Mouse (Mus musculus) embryonic facial prominence, embryonic 11.5 days (tissue): ENCODE data around the gene Rnf151. TPM values are rescaled to one million over a fixed set of nuclear protein-coding genes. Genes with fewer than 3 reads are reported as not detected.

Source experiments
- ATAC-seq: fragments of 200-750 bp; cut with Nextera tagmentation; replicated peaks from 2 replicates; pipeline ENCODE4 v1.8.0; 2017; ENCODE audit warnings: low read depth; ENCODE audit not compliant: insufficient number of reproducible peaks, low FRiP score, low TSS enrichment
- DNase-seq: peaks from one replicate; pipeline ENCODE4 v3.0.0-alpha.2; 2015; ENCODE audit warnings: low spot score
- H3K27ac ChIP-seq: fragments of 300-500 bp; sonication (generic); replicated peaks from 2 replicates; pipeline ENCODE4 v1.5.1; 2014; ENCODE audit warnings: mild to moderate bottlenecking, low read depth, low read length, control low read depth
- H3K27me3 ChIP-seq: fragments of 300-500 bp; sonication (generic); 2 replicates; pipeline ENCODE4 v1.6.1; 2014; ENCODE audit warnings: mild to moderate bottlenecking, low read length, moderate library complexity, mixed read lengths; ENCODE audit not compliant: control insufficient read depth, insufficient read depth
- H3K36me3 ChIP-seq: fragments of 300-500 bp; sonication (generic); replicated peaks from 2 replicates; pipeline ENCODE4 v1.6.1; 2014; ENCODE audit warnings: low read depth, mild to moderate bottlenecking, low read length, moderate library complexity, mixed read lengths; ENCODE audit not compliant: control insufficient read depth, insufficient read depth
- H3K4me1 ChIP-seq: fragments of 300-500 bp; sonication (generic); 2 replicates; pipeline ENCODE4 v1.6.1; 2014; ENCODE audit warnings: low read length, mixed read lengths; ENCODE audit not compliant: control insufficient read depth, insufficient read depth
- H3K4me2 ChIP-seq: fragments of 300-500 bp; sonication (generic); 2 replicates; pipeline ENCODE4 v1.6.1; 2014; ENCODE audit warnings: low read depth, mild to moderate bottlenecking, control low read depth, low read length, moderate library complexity
- H3K4me3 ChIP-seq: fragments of 300-500 bp; sonication (generic); 2 replicates; pipeline ENCODE4 v1.5.1; 2014; ENCODE audit warnings: low read depth, low read length, control low read depth
- H3K9ac ChIP-seq: fragments of 300-500 bp; sonication (generic); replicated peaks from 2 replicates; pipeline ENCODE4 v1.6.1; 2014; ENCODE audit warnings: mild to moderate bottlenecking, control low read depth, low read length
- H3K9me3 ChIP-seq: fragments of 300-500 bp; sonication (generic); replicated peaks from 2 replicates; pipeline ENCODE4 v1.6.1; 2016; ENCODE audit warnings: mild to moderate bottlenecking, low read length, inconsistent platforms, mixed read lengths; ENCODE audit not compliant: control insufficient read depth
- WGBS: fragments of 180-500 bp; shearing (Covaris S2); extraction: QIAGEN DNeasy Blood & Tissue Kit; methylation state at CpG from one replicate; pipeline ENCODE4 v1.1.7; 2014; 5-methylcytosine and 5-hydroxymethylcytosine counted together
- polyA plus RNA-seq: library from polyadenylated mRNA; unstranded; fragments of >200 nt; fragmentation: Nextera tagmentation; extraction: Ambion mirVana; gene quantifications from 2 replicates; pipeline ENCODE4 v1.2.1, GENCODE M21; 2014

Rnf151 gene
- polyA plus RNA-seq, 1 experiment from 2014 or later = 0.18 TPM

GRCm38 (mm10) chr17:24695326-24696010 lies 22.4 kb downstream of the Rnf151 start:
- WGBS = 8% methylated on average over 46 of the region's 51 CpGs
- DNase-seq (no peak), ATAC-seq (peak; percentile 31)
- Histone ChIP-seq H3K27ac (peak overlapping the region; percentile 78), H3K36me3 (peaks cover 8% of the 10 kb centered on the region), H3K4me1 (no peaks in the 10 kb centered on the region; the same call in 1 of the 2 replicates), H3K9me3 (no peaks in the 10 kb centered on the region), H3K4me3 (peak overlapping the region; percentile 81), H3K4me2 (peak overlapping the region; percentile 76), H3K9ac (peak overlapping the region; percentile 92), H3K27me3 (peaks cover 2% of the 10 kb centered on the region)

GRCm38 (mm10) chr17:24692385-24692784 lies 25.5 kb downstream of the Rnf151 start:
- Histone ChIP-seq H3K36me3 (peaks cover 8% of the 10 kb centered on the region), H3K9me3 (no peaks in the 10 kb centered on the region), H3K4me3 (no peak overlapping the region), H3K27me3 (peaks cover 33% of the 10 kb centered on the region), H3K9ac (no peak overlapping the region), H3K27ac (no peak overlapping the region), H3K4me2 (no peak overlapping the region), H3K4me1 (peaks cover under 1% of the 10 kb centered on the region)
- DNase-seq (no peak), ATAC-seq (no peak)
- 82% methylated on average over 5 of the region's 5 CpGs for WGBS

- DNase-seq (peak; percentile 54), ATAC-seq (no peak)
- WGBS = under 1% methylated on average over 51 of the region's 55 CpGs
- Histone ChIP-seq H3K4me2 (peak within 1 kb of the TSS; percentile 93), H3K4me3 (peak within 1 kb of the TSS; percentile 65), H3K9ac (peak within 1 kb of the TSS; percentile 63), H3K9me3 (no peaks in the 10 kb centered on the region), H3K4me1 (peaks cover 4% of the 10 kb centered on the region), H3K27me3 (peaks cover 36% of the 10 kb centered on the region), H3K36me3 (peaks cover 8% of the 10 kb centered on the region), H3K27ac (no peak within 1 kb of the TSS)
Measured at GRCm38 (mm10) chr17:24689251-24690081, 28.4 kb downstream of the Rnf151 start, which contains the start of gene Syngr3. Syngr3 (minus strand) TSS chr17:24689955.

GRCm38 (mm10) chr17:24687599-24687998 lies 30.3 kb downstream of the Rnf151 start:
- ATAC-seq (no peak), DNase-seq (no peak)
- H3K36me3 ChIP-seq = peaks cover 4% of the 10 kb centered on the region; the same call in 1 of the 2 replicates
- H3K4me3 ChIP-seq = peak overlapping the region; percentile 25
- H3K27ac ChIP-seq = no peak overlapping the region
- H3K9ac ChIP-seq = peak overlapping the region; percentile 32; the same call in 1 of the 2 replicates
- H3K4me1 ChIP-seq = peaks cover 4% of the 10 kb centered on the region
- WGBS = 15% methylated on average over 23 of the region's 23 CpGs
- peak overlapping the region; percentile 48 for H3K4me2 ChIP-seq
- H3K9me3 ChIP-seq = no peaks in the 10 kb centered on the region
- peaks cover 36% of the 10 kb centered on the region for H3K27me3 ChIP-seq

GRCm38 (mm10) chr17:24687146-24687595 lies 30.7 kb downstream of the Rnf151 start:
- Histone ChIP-seq H3K4me1 (peaks cover 4% of the 10 kb centered on the region), H3K36me3 (peaks cover under 1% of the 10 kb centered on the region), H3K27ac (no peak overlapping the region), H3K9me3 (no peaks in the 10 kb centered on the region), H3K27me3 (peaks cover 36% of the 10 kb centered on the region), H3K4me2 (peak overlapping the region; percentile 48), H3K9ac (peak overlapping the region; percentile 32; the same call in 1 of the 2 replicates), H3K4me3 (peak overlapping the region; percentile 25)
- ATAC-seq (no peak), DNase-seq (peak; percentile 33)
- 2% methylated on average over 24 of the region's 25 CpGs for WGBS

- H3K9me3 ChIP-seq = no peaks in the 10 kb centered on the region
- H3K27me3 ChIP-seq = peaks cover 36% of the 10 kb centered on the region
- no peaks in the 10 kb centered on the region; the same call in 1 of the 2 replicates for H3K36me3 ChIP-seq
- no peak overlapping the region for H3K4me3 ChIP-seq
- H3K9ac ChIP-seq = no peak overlapping the region
- ATAC-seq (peak; percentile 14; the same call in 1 of the 2 replicates), DNase-seq (peak; percentile 62)
- no peak overlapping the region for H3K4me2 ChIP-seq
- WGBS = 28% methylated on average over 16 of the region's 16 CpGs
- peaks cover 4% of the 10 kb centered on the region for H3K4me1 ChIP-seq
- H3K27ac ChIP-seq = no peak overlapping the region
Measured at GRCm38 (mm10) chr17:24686514-24686913, 31.3 kb downstream of the Rnf151 start.

- H3K27ac ChIP-seq = no peak overlapping the region
- DNase-seq (no peak), ATAC-seq (0 out of 2 replicates have a peak, but pooled peaks have one; percentile 30)
- no peak overlapping the region for H3K4me2 ChIP-seq
- H3K4me1 ChIP-seq = no peaks in the 10 kb centered on the region
- H3K9ac ChIP-seq = no peak overlapping the region
- H3K27me3 ChIP-seq = no peaks in the 10 kb centered on the region
- WGBS = 92% methylated on average over 24 of the region's 24 CpGs
- peaks cover 22% of the 10 kb centered on the region for H3K36me3 ChIP-seq
- H3K9me3 ChIP-seq = no peaks in the 10 kb centered on the region
- no peak overlapping the region for H3K4me3 ChIP-seq
Measured at GRCm38 (mm10) chr17:24677500-24678080, 40.3 kb downstream of the Rnf151 start.
